Mouse (Mus musculus): ENCODE data around the gene Smc5. TPM values are rescaled to one million over a fixed set of nuclear protein-coding genes. Genes with fewer than 3 reads are reported as not detected.

The Smc5 gene
- polyA plus RNA-seq, 1 experiment from 2014 or later: 6.5 TPM

GRCm38 (mm10) chr19:23184068-23184467, 89.6 kb downstream of the Smc5 start:
- no peaks in the 10 kb centered on the region for H3K36me3 ChIP-seq (ENCODE audit: control insufficient read depth, insufficient read depth)
- H3K4me1 ChIP-seq (replicated peaks; ENCODE audit: control insufficient read depth, insufficient read depth, low read length): no peaks in the 10 kb centered on the region
- no peaks in the 10 kb centered on the region for H3K9me3 ChIP-seq (ENCODE audit: control insufficient read depth)
- H3K4me2 ChIP-seq (replicated peaks; ENCODE audit: low read depth): no peak overlapping the region
- no peak for ATAC-seq
- no peak for TF ChIP-seq CTCF (IDR thresholded peaks at IDR 0.05; ENCODE audit: low read depth)
- no peak overlapping the region for H3K9ac ChIP-seq (ENCODE audit: low read depth, low read length)
- H3K27ac ChIP-seq (ENCODE audit: low read depth, low read length): no peak overlapping the region
- 75% methylated on average over 4 of the region's 4 CpGs for WGBS
- no peaks in the 10 kb centered on the region for H3K27me3 ChIP-seq (replicated peaks; ENCODE audit: control insufficient read depth, insufficient read depth, low read length)
- no peak overlapping the region for H3K4me3 ChIP-seq (ENCODE audit: low read depth, low read length)

- 97% methylated on average over 4 of the region's 4 CpGs for WGBS
- H3K36me3 ChIP-seq (ENCODE audit: control insufficient read depth, insufficient read depth): no peaks in the 10 kb centered on the region
- H3K9ac ChIP-seq (ENCODE audit: low read depth, low read length): no peak overlapping the region
- ATAC-seq: no peak
- H3K9me3 ChIP-seq (ENCODE audit: control insufficient read depth): no peaks in the 10 kb centered on the region
- no peaks in the 10 kb centered on the region for H3K4me1 ChIP-seq (replicated peaks; ENCODE audit: control insufficient read depth, insufficient read depth, low read length)
- no peaks in the 10 kb centered on the region for H3K27me3 ChIP-seq (replicated peaks; ENCODE audit: control insufficient read depth, insufficient read depth, low read length)
- H3K4me3 ChIP-seq (ENCODE audit: low read depth, low read length): no peak overlapping the region
- no peak overlapping the region for H3K4me2 ChIP-seq (replicated peaks; ENCODE audit: low read depth)
- H3K27ac ChIP-seq (ENCODE audit: low read depth, low read length): no peak overlapping the region
- no peak for TF ChIP-seq CTCF (IDR thresholded peaks at IDR 0.05; ENCODE audit: low read depth)
These were observed 90.2 kb downstream of the Smc5 start for GRCm38 (mm10) chr19:23183493-23183892.

DNA sequence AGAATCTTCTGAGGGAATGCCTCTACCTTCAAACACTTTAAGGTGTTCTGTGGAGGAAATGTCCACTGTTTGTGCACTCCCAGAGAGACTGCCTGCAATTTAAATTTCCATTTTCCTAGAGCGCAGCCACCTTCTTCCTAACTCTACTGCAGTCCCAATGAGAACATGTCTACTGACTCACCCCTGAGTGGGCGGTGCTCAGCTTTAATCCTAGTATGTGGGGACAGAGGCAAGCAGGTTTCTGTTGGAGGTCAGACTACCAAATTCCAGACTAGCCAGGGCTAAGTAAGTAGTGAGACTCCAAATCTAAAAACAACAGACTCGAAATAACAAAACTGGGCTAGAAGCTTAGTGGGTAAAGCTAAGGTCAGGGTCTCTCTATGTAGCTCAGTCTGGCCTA, 95.2 kb downstream of the Smc5 start:
- no peak overlapping the region for H3K4me3 ChIP-seq (ENCODE audit: low read depth, low read length)
- no peak overlapping the region for H3K4me2 ChIP-seq (replicated peaks; ENCODE audit: low read depth)
- 87% methylated on average over 3 of the region's 3 CpGs for WGBS
- no peak for ATAC-seq
- H3K9ac ChIP-seq (ENCODE audit: low read depth, low read length): no peak overlapping the region
- no peaks in the 10 kb centered on the region for H3K9me3 ChIP-seq (ENCODE audit: control insufficient read depth)
- H3K4me1 ChIP-seq (replicated peaks; ENCODE audit: control insufficient read depth, insufficient read depth, low read length): 0 out of 2 replicates have a peak, but pooled peaks cover 2% of the 10 kb centered on the region
- no peaks in the 10 kb centered on the region for H3K27me3 ChIP-seq (replicated peaks; ENCODE audit: control insufficient read depth, insufficient read depth, low read length)
- TF ChIP-seq CTCF (IDR thresholded peaks at IDR 0.05; ENCODE audit: low read depth): no peak
- no peak overlapping the region for H3K27ac ChIP-seq (ENCODE audit: low read depth, low read length)
- H3K36me3 ChIP-seq (ENCODE audit: control insufficient read depth, insufficient read depth): no peaks in the 10 kb centered on the region

DNA sequence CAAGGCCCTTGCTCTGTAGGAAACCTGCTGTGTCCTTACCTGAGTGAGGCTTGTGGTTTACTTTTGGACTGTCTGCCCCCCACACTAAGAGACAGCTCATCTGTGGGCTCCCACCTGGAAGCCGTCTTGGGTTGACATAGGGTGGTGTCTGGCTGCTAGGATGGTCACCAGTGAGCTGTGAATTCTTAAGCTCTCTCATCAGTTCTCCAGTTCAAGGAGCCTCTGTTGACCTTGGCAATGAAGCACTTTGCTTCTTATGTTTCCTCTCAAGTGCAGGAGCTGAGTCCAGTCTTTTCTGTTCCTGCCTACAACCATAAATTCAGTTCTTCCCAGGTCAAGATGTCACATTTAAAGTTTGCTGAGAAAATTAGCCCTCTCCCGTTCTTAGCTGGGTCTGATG, 98.2 kb downstream of the Smc5 start:
- 72% methylated on average over 2 of the region's 2 CpGs for WGBS
- no peak for TF ChIP-seq CTCF (IDR thresholded peaks at IDR 0.05; ENCODE audit: low read depth)

GRCm38 (mm10) chr19:23175090-23175489, 98.6 kb downstream of the Smc5 start:
- 74% methylated on average over 3 of the region's 3 CpGs for WGBS
- Histone ChIP-seq H3K4me3 (ENCODE audit: low read depth, low read length) (no peak overlapping the region), H3K27me3 (replicated peaks; ENCODE audit: control insufficient read depth, insufficient read depth, low read length) (no peaks in the 10 kb centered on the region), H3K4me1 (replicated peaks; ENCODE audit: control insufficient read depth, insufficient read depth, low read length) (0 out of 2 replicates have a peak, but pooled peaks cover 2% of the 10 kb centered on the region), H3K9ac (ENCODE audit: low read depth, low read length) (no peak overlapping the region), H3K27ac (ENCODE audit: low read depth, low read length) (no peak overlapping the region), H3K36me3 (ENCODE audit: control insufficient read depth, insufficient read depth) (no peaks in the 10 kb centered on the region), H3K4me2 (replicated peaks; ENCODE audit: low read depth) (no peak overlapping the region), H3K9me3 (ENCODE audit: control insufficient read depth) (no peaks in the 10 kb centered on the region)
- no peak for TF ChIP-seq CTCF (IDR thresholded peaks at IDR 0.05; ENCODE audit: low read depth)
- ATAC-seq: no peak

More for the DNA sequence above, 98.2 kb downstream of the Smc5 start:
- Histone ChIP-seq H3K4me2 (replicated peaks; ENCODE audit: low read depth) (no peak overlapping the region), H3K27ac (ENCODE audit: low read depth, low read length) (no peak overlapping the region), H3K9me3 (ENCODE audit: control insufficient read depth) (no peaks in the 10 kb centered on the region), H3K4me1 (replicated peaks; ENCODE audit: control insufficient read depth, insufficient read depth, low read length) (0 out of 2 replicates have a peak, but pooled peaks cover 2% of the 10 kb centered on the region), H3K9ac (ENCODE audit: low read depth, low read length) (no peak overlapping the region), H3K4me3 (ENCODE audit: low read depth, low read length) (no peak overlapping the region), H3K27me3 (replicated peaks; ENCODE audit: control insufficient read depth, insufficient read depth, low read length) (no peaks in the 10 kb centered on the region), H3K36me3 (ENCODE audit: control insufficient read depth, insufficient read depth) (no peaks in the 10 kb centered on the region)
- no peak for ATAC-seq

- Histone ChIP-seq H3K27me3 (replicated peaks; ENCODE audit: control insufficient read depth, insufficient read depth, low read length) (no peaks in the 10 kb centered on the region), H3K4me2 (replicated peaks; ENCODE audit: low read depth) (no peak overlapping the region), H3K9ac (ENCODE audit: low read depth, low read length) (no peak overlapping the region), H3K4me1 (replicated peaks; ENCODE audit: control insufficient read depth, insufficient read depth, low read length) (no peaks in the 10 kb centered on the region), H3K4me3 (ENCODE audit: low read depth, low read length) (no peak overlapping the region), H3K27ac (ENCODE audit: low read depth, low read length) (no peak overlapping the region), H3K9me3 (ENCODE audit: control insufficient read depth) (no peaks in the 10 kb centered on the region), H3K36me3 (ENCODE audit: control insufficient read depth, insufficient read depth) (peaks cover 13% of the 10 kb centered on the region; the same call in 1 of the 2 replicates)
- TF ChIP-seq CTCF (IDR thresholded peaks at IDR 0.05; ENCODE audit: low read depth): no peak
- no peak for ATAC-seq
- 96% methylated on average over 2 of the region's 2 CpGs for WGBS
These were observed 102.6 kb downstream of the Smc5 start for GRCm38 (mm10) chr19:23171136-23171535.

- no peaks in the 10 kb centered on the region for H3K9me3 ChIP-seq (ENCODE audit: control insufficient read depth)
- TF ChIP-seq CTCF (IDR thresholded peaks at IDR 0.05; ENCODE audit: low read depth): no peak
- no peaks in the 10 kb centered on the region for H3K27me3 ChIP-seq (replicated peaks; ENCODE audit: control insufficient read depth, insufficient read depth, low read length)
- ATAC-seq: no peak
- H3K9ac ChIP-seq (ENCODE audit: low read depth, low read length): no peak overlapping the region
- H3K36me3 ChIP-seq (ENCODE audit: control insufficient read depth, insufficient read depth): peaks cover 17% of the 10 kb centered on the region; the same call in 1 of the 2 replicates
- no peak overlapping the region for H3K4me2 ChIP-seq (replicated peaks; ENCODE audit: low read depth)
- WGBS: 88% methylated on average over 5 of the region's 5 CpGs
- H3K4me1 ChIP-seq (replicated peaks; ENCODE audit: control insufficient read depth, insufficient read depth, low read length): no peaks in the 10 kb centered on the region
- no peak overlapping the region for H3K4me3 ChIP-seq (ENCODE audit: low read depth, low read length)
- no peak overlapping the region for H3K27ac ChIP-seq (ENCODE audit: low read depth, low read length)
These were observed 103.2 kb downstream of the Smc5 start for GRCm38 (mm10) chr19:23170476-23170875.
